Mouse (Mus musculus): ENCODE data around the gene Dnm2. TPM values are rescaled to one million over a fixed set of nuclear protein-coding genes. Genes with fewer than 3 reads are reported as not detected.

Dnm2 gene
- polyA plus RNA-seq, 1 experiment from 2014 or later: 79.7 TPM

DNA sequence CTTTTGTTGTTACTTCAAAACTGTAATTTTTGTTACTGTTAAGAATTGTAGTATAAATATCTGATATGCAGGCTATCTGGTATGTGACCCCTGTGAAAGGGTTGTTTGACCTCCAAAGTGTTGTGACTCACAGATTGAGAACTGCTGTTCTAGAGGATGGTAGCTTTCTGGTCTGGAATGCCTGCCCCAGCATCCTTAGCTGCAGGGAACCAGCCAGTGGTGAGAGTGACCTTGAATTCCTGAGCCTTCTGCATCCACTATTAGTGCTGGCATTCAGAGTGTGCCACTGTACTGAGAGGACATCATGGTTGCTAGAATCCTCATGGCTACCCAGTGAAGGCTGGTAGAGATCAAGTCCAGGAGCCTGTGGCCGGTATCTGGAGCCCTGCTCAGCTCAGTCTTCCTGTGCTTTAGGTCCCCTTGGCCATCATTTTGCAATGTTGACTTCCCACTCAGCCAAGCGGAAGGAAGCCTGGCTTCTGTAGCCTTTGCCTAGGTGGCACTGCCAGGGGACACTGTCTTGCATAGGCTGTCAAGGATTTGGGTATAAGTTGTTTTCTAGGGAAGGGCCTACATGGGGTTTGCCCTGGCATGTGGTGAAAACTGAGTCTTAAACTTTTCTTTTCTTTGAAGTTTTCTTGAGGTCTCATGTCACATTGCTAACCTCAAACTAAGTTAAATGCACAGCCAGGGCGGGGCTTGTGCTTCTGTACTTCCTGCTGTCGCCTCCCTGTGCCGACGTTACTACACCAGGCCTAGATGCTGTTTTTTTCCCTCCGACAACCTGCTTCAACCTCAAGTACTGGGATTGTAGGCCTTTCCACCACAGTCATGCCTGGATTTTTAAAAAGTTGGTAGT lies 11.3 kb downstream of the Dnm2 start:
- no peak for DNase-seq (ENCODE audit: low spot score)
- Histone ChIP-seq H3K4me1 (peaks cover 2% of the 10 kb centered on the region), H3K36me3 (no peaks in the 10 kb centered on the region), H3K9me3 (replicated peaks) (no peaks in the 10 kb centered on the region), H3K27me3 (ENCODE audit: low read depth, poor library complexity, severe bottlenecking) (no peaks in the 10 kb centered on the region), H3K4me3 (no peak overlapping the region), H3K27ac (no peak overlapping the region)
- WGBS: 92% methylated on average over 7 of the region's 7 CpGs

DNA sequence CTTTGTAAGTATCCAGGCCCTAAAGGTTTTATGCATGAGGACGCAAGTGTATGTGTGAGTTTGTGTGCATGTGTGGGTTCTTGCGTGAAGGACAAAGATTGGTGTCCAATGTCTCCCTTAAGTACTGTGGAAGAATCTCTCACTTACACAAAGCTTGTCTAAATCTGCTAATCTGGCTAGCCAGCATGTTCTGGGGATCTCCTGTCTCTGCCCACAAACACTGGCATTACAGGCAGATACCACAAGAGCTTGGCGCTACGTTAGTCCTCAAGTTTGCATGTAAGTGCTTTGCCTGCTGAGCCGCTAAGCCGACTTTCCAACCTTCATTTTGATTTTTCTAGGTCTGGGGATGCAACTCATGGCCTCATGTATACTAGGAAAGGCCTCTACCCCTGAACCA lies 12.9 kb downstream of the Dnm2 start:
- no peak overlapping the region for H3K4me3 ChIP-seq
- H3K4me1 ChIP-seq: no peaks in the 10 kb centered on the region; the same call in 1 of the 2 replicates
- H3K9me3 ChIP-seq (replicated peaks): no peaks in the 10 kb centered on the region
- 93% methylated on average over 6 of the region's 6 CpGs for WGBS
- no peak overlapping the region for H3K27ac ChIP-seq
- no peaks in the 10 kb centered on the region for H3K27me3 ChIP-seq (ENCODE audit: low read depth, poor library complexity, severe bottlenecking)
- H3K36me3 ChIP-seq: no peaks in the 10 kb centered on the region
- no peak for DNase-seq (ENCODE audit: low spot score)

DNA sequence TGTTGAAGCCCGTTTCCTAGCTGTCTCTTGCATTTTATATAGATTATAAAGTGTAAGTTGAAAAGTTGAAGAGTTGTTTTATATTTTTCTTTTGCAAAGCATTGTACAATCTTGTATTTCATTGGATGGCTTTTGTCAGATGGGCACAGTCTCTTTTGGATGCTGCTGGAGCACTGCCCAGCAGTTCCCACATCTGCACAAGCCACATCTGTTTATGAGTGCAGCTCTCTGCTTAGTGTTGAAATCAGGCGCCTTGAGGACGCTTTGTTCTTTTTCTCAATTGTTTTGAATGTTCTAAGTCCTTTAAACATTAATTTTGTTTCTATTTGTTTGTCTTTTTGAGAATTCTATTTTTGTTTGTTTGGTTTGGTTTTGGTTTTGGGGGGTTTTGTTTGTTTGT lies 13.5 kb downstream of the Dnm2 start:
- Histone ChIP-seq H3K9me3 (replicated peaks) (no peaks in the 10 kb centered on the region), H3K27ac (no peak overlapping the region), H3K27me3 (ENCODE audit: low read depth, poor library complexity, severe bottlenecking) (no peaks in the 10 kb centered on the region), H3K36me3 (no peaks in the 10 kb centered on the region), H3K4me1 (no peaks in the 10 kb centered on the region; the same call in 1 of the 2 replicates), H3K4me3 (no peak overlapping the region)
- WGBS: 64% methylated on average over 3 of the region's 3 CpGs
- DNase-seq (ENCODE audit: low spot score): no peak

DNA sequence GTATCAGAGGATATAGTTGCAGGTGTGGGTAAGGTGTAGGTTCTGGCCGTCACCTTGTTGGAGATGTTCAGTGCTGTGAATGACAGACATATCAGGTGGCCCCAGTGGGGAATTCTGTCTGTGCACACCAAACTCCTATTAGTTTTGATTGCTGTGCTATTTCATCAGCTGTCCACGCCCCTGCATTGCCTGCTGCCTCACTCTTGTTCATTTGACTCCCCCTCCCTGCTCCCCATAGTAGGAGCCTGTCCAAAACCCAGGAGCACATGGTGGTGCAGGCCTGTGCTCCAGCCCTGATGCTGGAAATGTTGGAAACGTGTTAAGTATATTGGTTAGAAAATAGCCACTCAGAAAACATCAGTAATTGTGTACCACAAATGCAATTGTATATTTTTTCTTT lies 14.7 kb downstream of the Dnm2 start:
- no peaks in the 10 kb centered on the region for H3K36me3 ChIP-seq
- 79% methylated on average over 3 of the region's 3 CpGs for WGBS

DNA sequence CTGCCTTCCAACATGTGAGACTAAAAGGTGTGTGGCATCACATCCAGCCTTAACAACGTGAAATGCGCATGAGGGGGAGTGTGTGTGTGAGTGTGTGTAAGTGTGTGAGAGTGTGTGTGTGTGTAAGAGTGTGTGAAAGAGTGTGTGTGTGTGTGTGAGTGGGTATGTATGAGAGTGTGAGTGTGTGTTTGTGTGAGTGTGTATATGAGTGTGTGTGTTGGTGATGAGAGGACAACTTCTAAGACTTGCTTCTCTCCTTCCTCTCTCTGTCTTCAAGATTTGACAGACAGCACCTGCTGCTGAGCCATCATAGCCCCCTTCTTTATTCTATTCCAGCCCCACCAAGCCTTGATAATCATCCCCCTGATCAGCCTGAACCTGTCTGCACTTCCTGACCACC lies 15.2 kb downstream of the Dnm2 start:
- WGBS: 97% methylated on average over 2 of the region's 2 CpGs
- H3K27ac ChIP-seq: no peak overlapping the region

More for the DNA sequence above, 14.7 kb downstream of the Dnm2 start:
- H3K9me3 ChIP-seq (replicated peaks): no peaks in the 10 kb centered on the region
- no peak for DNase-seq (ENCODE audit: low spot score)
- no peaks in the 10 kb centered on the region; the same call in 1 of the 2 replicates for H3K4me1 ChIP-seq
- no peak overlapping the region for H3K4me3 ChIP-seq
- H3K27me3 ChIP-seq (ENCODE audit: low read depth, poor library complexity, severe bottlenecking): no peaks in the 10 kb centered on the region
- no peak overlapping the region for H3K27ac ChIP-seq

DNA sequence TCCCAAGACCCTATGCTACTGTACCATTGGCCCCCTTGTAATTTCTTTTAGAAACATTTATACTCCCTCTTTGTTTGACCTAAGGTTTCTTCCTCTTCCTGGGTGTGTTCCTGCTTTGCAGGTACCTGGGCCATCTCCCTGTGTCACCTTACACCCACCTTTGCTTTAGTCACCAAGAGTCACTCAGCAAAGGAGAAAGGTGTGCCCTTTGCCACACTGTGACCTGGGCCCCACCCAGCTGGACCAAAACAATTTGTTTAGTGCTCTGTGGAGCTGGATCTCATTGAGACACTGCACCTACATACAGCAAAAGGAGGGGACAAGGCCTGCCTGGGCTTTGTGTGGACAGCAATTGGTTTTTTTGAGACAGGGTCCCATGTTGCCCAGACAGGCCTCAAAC lies 15.7 kb downstream of the Dnm2 start:
- Histone ChIP-seq H3K4me1 (no peaks in the 10 kb centered on the region; the same call in 1 of the 2 replicates), H3K36me3 (peaks cover 9% of the 10 kb centered on the region; the same call in 1 of the 2 replicates), H3K9me3 (replicated peaks) (no peaks in the 10 kb centered on the region), H3K4me3 (no peak overlapping the region), H3K27me3 (ENCODE audit: low read depth, poor library complexity, severe bottlenecking) (no peaks in the 10 kb centered on the region), H3K27ac (no peak overlapping the region)
- DNase-seq (ENCODE audit: low spot score): no peak

More for the DNA sequence above, 15.2 kb downstream of the Dnm2 start:
- no peaks in the 10 kb centered on the region for H3K27me3 ChIP-seq (ENCODE audit: low read depth, poor library complexity, severe bottlenecking)
- H3K4me3 ChIP-seq: no peak overlapping the region
- DNase-seq (ENCODE audit: low spot score): no peak
- H3K9me3 ChIP-seq (replicated peaks): no peaks in the 10 kb centered on the region
- peaks cover 4% of the 10 kb centered on the region; the same call in 1 of the 2 replicates for H3K36me3 ChIP-seq
- H3K4me1 ChIP-seq: no peaks in the 10 kb centered on the region; the same call in 1 of the 2 replicates

DNA sequence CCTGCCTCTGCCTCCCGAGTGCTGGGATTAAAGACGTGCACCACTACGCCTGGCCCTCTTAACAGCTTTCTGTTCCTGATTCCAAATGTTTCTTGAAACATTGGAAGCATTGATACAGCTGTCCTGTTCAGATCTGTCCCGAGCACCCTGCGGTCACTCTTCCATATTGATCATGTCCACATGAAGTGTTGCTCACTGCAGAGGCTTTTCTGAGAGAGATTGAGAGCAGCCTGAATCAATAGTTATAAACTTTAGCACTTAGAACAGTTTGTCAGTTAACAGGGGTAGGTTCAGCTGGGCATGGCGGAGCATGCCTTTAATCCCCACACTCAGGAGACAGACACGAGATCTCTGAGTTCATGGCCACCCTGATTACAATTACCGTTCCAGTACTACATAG lies 19.1 kb downstream of the Dnm2 start:
- Histone ChIP-seq H3K4me1 (0 out of 2 replicates have a peak, but pooled peaks cover 3% of the 10 kb centered on the region), H3K4me3 (no peak overlapping the region), H3K27me3 (ENCODE audit: low read depth, poor library complexity, severe bottlenecking) (no peaks in the 10 kb centered on the region), H3K36me3 (peaks cover 14% of the 10 kb centered on the region; the same call in 1 of the 2 replicates), H3K27ac (no peak overlapping the region), H3K9me3 (replicated peaks) (no peaks in the 10 kb centered on the region)
- DNase-seq (ENCODE audit: low spot score): no peak
- 94% methylated on average over 8 of the region's 8 CpGs for WGBS

DNA sequence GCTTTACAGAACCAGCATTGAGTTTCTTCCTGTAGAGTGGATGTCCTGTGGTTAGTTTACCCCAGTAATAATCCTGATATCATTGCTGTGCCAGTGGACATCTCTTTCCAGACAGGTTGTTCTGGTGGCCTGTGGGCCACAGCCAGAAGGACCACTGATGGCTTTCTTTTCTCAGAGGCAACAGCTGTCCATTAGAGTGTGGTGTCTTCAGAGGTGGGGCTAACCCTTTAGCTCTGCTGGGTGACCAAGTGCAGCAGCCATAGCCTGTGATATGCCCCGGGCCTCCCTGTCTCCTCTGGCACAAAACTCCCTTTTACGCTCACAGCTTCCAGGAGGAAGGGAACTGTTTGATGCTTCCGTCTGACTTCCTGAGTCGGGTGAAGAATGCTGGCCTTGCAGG lies 19.9 kb downstream of the Dnm2 start:
- no peak for DNase-seq (ENCODE audit: low spot score)
- 89% methylated on average over 4 of the region's 4 CpGs for WGBS

DNA sequence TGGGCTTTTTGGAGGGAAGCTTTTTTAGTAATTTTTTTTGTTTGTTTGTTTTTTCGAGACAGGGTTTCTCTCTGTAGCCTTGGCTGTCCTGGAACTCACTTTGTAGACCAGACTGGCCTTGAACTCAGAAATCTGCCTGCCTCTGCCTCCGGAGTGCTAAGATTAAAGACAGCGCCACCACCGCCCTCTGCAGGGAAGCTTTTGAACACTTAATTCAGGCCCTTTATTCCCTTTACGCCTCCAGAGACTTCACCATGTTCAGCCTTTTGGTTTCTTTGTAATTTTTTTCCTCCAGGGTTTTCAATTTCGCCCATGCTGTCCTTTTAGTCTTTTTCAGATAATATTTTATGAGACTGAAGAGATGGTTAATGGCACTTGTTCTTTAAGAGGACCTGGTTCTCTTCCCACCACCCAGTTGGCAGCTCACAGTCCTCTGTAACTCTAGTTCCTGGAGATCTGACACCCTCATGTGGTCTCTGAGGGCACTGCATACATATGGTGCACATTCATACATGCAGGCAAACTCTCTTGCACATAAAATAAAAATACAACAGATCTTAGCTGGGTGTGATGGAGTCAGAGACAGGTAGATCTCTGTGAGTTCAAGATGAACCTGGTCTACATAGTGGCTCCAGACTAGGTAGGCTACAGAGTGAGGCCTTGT lies 20.5 kb downstream of the Dnm2 start:
- Histone ChIP-seq H3K4me1 (0 out of 2 replicates have a peak, but pooled peaks cover 3% of the 10 kb centered on the region), H3K27ac (no peak overlapping the region), H3K9me3 (replicated peaks) (no peaks in the 10 kb centered on the region), H3K4me3 (no peak overlapping the region), H3K27me3 (ENCODE audit: low read depth, poor library complexity, severe bottlenecking) (no peaks in the 10 kb centered on the region), H3K36me3 (peaks cover 14% of the 10 kb centered on the region; the same call in 1 of the 2 replicates)
- DNase-seq (ENCODE audit: low spot score): no peak
- 95% methylated on average over 6 of the region's 6 CpGs for WGBS

More for the DNA sequence above, 19.9 kb downstream of the Dnm2 start:
- no peaks in the 10 kb centered on the region for H3K9me3 ChIP-seq (replicated peaks)
- 0 out of 2 replicates have a peak, but pooled peaks cover 3% of the 10 kb centered on the region for H3K4me1 ChIP-seq
- no peak overlapping the region for H3K27ac ChIP-seq
- peaks cover 14% of the 10 kb centered on the region; the same call in 1 of the 2 replicates for H3K36me3 ChIP-seq
- H3K4me3 ChIP-seq: no peak overlapping the region
- no peaks in the 10 kb centered on the region for H3K27me3 ChIP-seq (ENCODE audit: low read depth, poor library complexity, severe bottlenecking)

DNA sequence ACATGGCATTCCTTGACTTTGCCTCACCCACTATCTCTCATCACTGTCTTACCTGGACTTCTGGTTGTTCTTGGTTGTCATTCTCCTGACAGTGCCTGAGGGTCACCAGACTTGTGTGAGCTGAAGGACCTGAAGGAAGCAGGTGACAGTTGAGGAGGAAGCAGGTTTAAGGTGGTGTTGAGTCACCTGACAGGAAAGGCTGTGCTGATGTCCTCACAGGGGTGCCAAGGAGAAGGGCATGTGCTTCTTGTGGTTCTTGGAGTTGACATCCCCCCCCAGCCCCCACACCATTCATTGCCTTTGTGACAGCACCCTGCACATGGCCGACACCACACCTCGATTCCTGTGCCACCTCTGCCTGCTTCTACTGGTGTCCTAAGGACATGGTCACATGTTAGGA lies 23.1 kb downstream of the Dnm2 start:
- no peaks in the 10 kb centered on the region for H3K9me3 ChIP-seq (replicated peaks)
- no peak for DNase-seq (ENCODE audit: low spot score)
- 93% methylated on average over 2 of the region's 2 CpGs for WGBS
- H3K4me3 ChIP-seq: no peak overlapping the region
- peaks cover 14% of the 10 kb centered on the region; the same call in 1 of the 2 replicates for H3K36me3 ChIP-seq
- H3K27ac ChIP-seq: no peak overlapping the region
- H3K27me3 ChIP-seq (ENCODE audit: low read depth, poor library complexity, severe bottlenecking): no peaks in the 10 kb centered on the region
- peaks cover 10% of the 10 kb centered on the region for H3K4me1 ChIP-seq

DNA sequence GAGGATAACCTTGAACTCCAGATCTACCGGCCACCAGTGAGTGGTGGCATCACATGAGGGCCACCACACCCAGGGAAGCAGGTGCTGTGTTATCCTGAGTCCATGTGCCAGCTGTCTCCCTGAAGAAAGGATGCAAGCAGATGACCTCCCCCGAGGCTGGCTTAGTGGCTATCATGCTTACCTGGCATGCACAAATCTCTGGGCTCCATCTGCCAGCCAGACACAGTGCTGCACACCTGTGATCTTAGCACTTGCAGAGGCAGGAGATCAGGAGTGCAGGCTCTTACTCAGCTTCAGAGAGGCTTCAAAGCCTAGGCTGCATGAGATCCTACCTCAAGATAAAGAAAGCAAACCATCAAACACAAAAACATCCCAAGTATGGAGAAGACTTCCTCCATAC lies 25.0 kb downstream of the Dnm2 start:
- Histone ChIP-seq H3K4me3 (no peak overlapping the region), H3K9me3 (replicated peaks) (no peaks in the 10 kb centered on the region), H3K27ac (no peak overlapping the region), H3K4me1 (peaks cover 10% of the 10 kb centered on the region), H3K36me3 (peaks cover 11% of the 10 kb centered on the region; the same call in 1 of the 2 replicates), H3K27me3 (ENCODE audit: low read depth, poor library complexity, severe bottlenecking) (no peaks in the 10 kb centered on the region)
- 88% methylated on average over 2 of the region's 2 CpGs for WGBS
- DNase-seq (ENCODE audit: low spot score): no peak

DNA sequence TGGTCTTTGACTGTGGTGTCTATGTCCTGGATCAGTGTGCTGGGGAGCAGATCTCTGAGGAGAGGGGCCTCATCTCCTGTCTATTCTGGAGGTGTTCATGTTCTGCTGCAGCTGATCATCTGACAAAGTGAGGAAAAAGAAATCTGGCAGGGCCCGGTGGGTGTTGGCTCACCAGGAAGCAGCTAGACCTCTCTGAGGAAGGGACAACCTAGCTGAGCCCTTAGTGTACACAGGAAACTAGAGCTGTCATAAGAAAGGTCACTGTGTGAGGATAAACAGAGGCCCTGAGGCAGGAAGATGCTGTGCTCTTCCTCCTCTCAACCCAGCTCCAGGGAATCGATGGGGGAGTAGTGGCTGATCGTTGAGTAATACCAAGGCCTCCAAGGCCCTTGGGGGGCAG lies 25.6 kb downstream of the Dnm2 start:
- no peak for DNase-seq (ENCODE audit: low spot score)
- 91% methylated on average over 3 of the region's 3 CpGs for WGBS
- Histone ChIP-seq H3K27me3 (ENCODE audit: low read depth, poor library complexity, severe bottlenecking) (no peaks in the 10 kb centered on the region), H3K36me3 (peaks cover 6% of the 10 kb centered on the region; the same call in 1 of the 2 replicates), H3K4me3 (no peak overlapping the region), H3K27ac (no peak overlapping the region), H3K9me3 (replicated peaks) (no peaks in the 10 kb centered on the region), H3K4me1 (peaks cover 10% of the 10 kb centered on the region)

DNA sequence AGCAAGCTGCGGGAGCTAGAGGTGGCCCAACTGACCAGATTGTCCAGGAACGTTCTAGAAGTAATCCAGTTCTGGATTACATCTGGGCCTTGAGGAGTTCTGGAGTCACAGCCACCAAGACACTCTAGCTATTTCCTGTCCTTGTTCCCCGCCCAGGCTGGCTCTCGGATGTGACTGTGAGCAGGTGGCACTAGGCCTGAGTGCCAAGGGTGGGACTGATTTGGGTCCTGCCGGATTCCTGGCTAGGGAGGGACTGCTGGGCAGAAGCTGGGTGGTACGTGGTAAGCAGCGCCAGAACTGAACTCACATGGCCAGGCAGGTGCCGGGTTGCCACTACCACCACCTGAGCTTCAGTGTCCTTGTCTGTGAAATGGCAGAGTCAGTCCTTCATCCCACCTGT lies 26.7 kb downstream of the Dnm2 start:
- Histone ChIP-seq H3K36me3 (0 out of 2 replicates have a peak, but pooled peaks cover 3% of the 10 kb centered on the region), H3K4me3 (no peak overlapping the region), H3K27ac (no peak overlapping the region)

More for the DNA sequence above, 26.7 kb downstream of the Dnm2 start:
- WGBS: 93% methylated on average over 8 of the region's 8 CpGs
- no peak for DNase-seq (ENCODE audit: low spot score)
- Histone ChIP-seq H3K27me3 (ENCODE audit: low read depth, poor library complexity, severe bottlenecking) (no peaks in the 10 kb centered on the region), H3K4me1 (peaks cover 10% of the 10 kb centered on the region), H3K9me3 (replicated peaks) (no peaks in the 10 kb centered on the region)

Measured in limb, embryonic 10.5 days (tissue).